Mouse (Mus musculus) erythroblast, embryonic 14.5 days (primary cell): ENCODE data around the gene Ikzf3.

Experiments
- GATA1 ChIP-seq: IDR thresholded peaks from 2 replicates; pipeline ENCODE4 v1.6.1; 2012; ENCODE audit warnings: low read length, inconsistent platforms, mixed read lengths
- TAL1 ChIP-seq: IDR thresholded peaks from 3 replicates; pipeline ENCODE4 v1.6.1; 2012; ENCODE audit warnings: low read length, inconsistent platforms, mixed read lengths

DNA sequence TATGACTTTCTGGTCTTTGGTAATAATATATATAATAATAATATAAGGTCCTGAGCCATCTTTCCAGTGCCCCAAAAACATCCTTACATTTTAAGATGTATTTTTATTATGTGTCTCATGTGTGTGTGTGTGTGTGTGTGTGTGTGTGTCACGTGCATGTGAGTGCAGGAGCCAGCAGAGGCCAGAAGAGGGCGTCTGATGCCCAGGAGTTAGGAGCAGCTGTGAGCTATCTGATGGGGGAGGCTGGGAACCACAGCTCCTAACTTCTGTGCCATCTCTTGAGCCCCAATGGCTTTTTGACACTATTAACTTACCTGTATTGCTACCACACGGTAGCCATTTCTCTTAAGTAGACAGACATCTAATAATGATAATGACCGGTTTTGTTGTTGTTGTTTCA is 8.1 kb upstream of the Ikzf3 start:
- TF ChIP-seq GATA1 (no peak), TAL1 (no peak)
